Mouse (Mus musculus): ENCODE measurements around the gene Arhgap23.
A peak's percentile ranks its signal among the peaks of the same experiment; 100 is the strongest.

The Arhgap23 gene

GRCm38 (mm10) chr11:97434704-97435454 is 19.5 kb downstream of the Arhgap23 start:
- peak; percentile 87 for DNase-seq (ENCODE audit: extremely low read depth, low read depth)

GRCm38 (mm10) chr11:97435808-97436491 is 20.6 kb downstream of the Arhgap23 start:
- DNase-seq (ENCODE audit: extremely low read depth, low read depth) = no peak

DNA sequence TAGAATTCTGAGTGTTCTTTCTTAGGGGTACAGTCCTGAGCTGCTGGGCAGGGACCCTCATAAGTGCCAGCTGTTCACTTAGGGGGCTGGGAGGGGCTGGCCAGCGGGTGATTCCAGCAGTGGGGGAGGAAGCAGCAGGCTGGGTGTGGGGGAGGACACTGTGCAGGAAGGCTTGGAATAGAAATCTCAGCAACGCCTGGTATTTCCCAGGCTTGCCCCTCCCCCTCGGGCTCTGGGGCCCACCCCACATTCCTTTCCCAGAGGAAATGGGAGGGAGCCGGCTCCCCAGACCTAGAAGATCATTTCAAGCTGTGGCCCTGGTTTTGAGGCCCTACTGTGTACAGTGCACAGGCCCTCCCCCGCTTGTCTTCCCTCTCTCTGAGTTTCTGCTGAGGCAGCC is 22.4 kb downstream of the Arhgap23 start:
- DNase-seq (ENCODE audit: extremely low read depth, low read depth) = no peak

DNA sequence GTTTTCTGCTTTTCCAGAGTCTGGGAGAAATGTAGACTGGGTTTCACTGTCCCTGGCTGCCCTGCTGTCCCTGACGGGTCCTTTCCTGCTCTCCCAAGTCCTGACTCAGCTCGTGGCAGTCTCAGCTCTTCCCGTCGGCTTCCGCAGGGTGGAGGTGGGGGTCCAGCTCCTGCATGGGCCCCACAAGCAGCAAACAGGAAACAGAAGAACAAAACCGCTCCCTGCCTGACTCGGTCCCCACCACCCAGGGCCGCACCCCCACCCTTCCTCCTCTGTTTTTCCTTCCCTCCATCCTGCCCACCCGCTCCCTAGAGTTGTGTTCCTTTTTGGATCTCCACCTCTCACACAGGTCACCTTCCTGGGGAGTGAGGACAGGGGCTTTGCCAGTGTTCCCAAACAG is 23.5 kb downstream of the Arhgap23 start:
- DNase-seq (ENCODE audit: extremely low read depth, low read depth) = no peak

- DNase-seq (ENCODE audit: extremely low read depth, low read depth) = no peak
Observed at GRCm38 (mm10) chr11:97439935-97440334, 24.6 kb downstream of the Arhgap23 start.

DNA sequence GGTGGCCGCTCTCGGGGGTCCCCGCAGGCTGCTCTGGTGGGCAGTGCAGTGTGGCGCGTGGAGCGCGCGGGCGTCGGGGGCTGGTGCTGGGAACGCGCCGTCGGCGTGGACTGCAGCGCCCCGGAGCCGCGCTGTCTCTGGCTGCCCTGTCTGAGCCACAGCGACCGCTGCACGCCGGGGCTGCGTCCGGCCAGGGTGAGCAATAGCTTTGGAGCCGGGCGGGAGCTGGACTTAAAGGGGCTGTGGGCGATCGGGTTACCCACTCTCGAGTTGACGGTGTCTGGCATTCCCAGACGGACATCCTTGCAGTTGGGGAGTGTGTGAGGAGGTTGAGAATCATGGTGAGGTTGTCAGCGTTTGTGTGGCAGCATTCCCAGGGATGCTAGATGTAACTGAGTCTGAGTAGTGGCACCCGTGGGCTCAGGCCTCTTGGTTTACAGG is 25.1 kb downstream of the Arhgap23 start:
- no peak for DNase-seq (ENCODE audit: extremely low read depth, low read depth)

- no peak for DNase-seq (ENCODE audit: extremely low read depth, low read depth)
Observed at GRCm38 (mm10) chr11:97441036-97441657, 25.8 kb downstream of the Arhgap23 start.

- DNase-seq (ENCODE audit: extremely low read depth, low read depth) = peak; percentile 75
Observed at GRCm38 (mm10) chr11:97441658-97442125, 26.4 kb downstream of the Arhgap23 start.

GRCm38 (mm10) chr11:97442891-97443675 is 27.8 kb downstream of the Arhgap23 start:
- no peak for DNase-seq (ENCODE audit: extremely low read depth, low read depth)

DNA sequence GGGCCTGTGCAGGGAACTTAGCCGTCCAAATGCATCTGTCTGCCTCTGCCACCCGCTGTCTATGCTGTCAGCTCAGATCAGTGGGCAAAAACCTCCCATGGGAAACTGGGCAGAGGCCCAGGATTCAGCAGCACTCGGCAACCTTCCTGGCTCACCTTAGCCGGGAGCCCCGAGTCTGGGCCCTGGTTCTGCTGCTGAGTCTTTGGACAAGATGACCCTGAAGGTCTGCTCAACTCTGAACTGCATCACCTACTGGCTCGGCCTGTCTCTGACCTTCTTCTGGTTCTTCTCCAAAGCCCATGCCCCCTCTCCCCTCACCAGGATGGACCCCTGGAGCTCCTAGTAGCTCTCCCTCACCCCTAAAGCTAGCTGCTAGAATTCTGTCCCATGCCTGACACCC is 30.3 kb downstream of the Arhgap23 start:
- no peak for DNase-seq (ENCODE audit: extremely low read depth, low read depth)

DNA sequence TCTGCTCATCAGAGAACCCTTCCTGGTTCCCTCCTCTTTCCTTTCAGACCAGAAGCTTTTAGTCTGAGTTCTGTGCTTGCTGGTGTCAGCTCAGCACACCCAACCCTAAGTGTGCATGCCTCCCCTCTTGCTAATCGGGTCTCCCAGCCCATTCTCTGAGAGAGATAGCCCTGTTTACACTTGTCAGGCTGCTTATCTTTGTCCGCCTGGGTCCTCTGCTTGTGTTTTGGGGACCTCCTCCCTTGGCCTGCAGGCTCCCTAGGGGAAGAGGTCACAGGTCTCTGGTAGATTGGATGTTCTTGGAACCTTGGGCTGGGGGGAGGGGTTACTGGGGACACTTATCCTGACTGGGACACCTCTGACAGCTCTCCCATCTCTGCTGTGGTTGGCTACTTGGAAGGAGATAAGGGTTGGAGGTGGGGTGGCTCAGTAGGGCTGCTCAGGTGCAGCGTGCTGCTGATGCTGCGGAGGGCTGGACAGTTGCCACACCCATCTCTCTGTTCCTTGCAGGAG is 30.7 kb downstream of the Arhgap23 start:
- peak; percentile 99 for DNase-seq (ENCODE audit: extremely low read depth, low read depth)

DNA sequence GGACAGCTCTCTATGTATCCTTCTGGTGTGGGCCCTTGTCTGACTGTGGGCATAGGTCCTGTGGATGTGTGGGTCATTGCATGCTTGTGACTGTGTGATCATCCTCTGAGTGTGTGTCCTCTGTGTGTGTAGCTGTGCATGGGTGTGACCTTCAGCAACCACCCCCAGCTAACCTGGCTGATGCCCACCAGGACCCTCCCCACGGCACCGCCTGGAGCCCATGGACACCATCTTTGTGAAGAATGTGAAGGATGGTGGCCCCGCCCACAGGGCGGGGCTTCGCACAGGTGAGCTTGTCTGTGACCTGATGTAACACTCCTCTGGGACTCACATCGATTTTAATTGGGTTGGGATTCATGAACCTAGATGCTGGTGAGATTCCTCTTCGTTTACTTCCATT is 32.6 kb downstream of the Arhgap23 start:
- no peak for DNase-seq (ENCODE audit: extremely low read depth, low read depth)

- DNase-seq (ENCODE audit: extremely low read depth, low read depth) = no peak
Observed at GRCm38 (mm10) chr11:97448611-97449394, 33.5 kb downstream of the Arhgap23 start.

- DNase-seq (ENCODE audit: extremely low read depth, low read depth) = no peak
Observed at GRCm38 (mm10) chr11:97449601-97450293, 34.4 kb downstream of the Arhgap23 start.

GRCm38 (mm10) chr11:97450305-97450922 is 35.1 kb downstream of the Arhgap23 start:
- DNase-seq (ENCODE audit: extremely low read depth, low read depth) = no peak

DNA sequence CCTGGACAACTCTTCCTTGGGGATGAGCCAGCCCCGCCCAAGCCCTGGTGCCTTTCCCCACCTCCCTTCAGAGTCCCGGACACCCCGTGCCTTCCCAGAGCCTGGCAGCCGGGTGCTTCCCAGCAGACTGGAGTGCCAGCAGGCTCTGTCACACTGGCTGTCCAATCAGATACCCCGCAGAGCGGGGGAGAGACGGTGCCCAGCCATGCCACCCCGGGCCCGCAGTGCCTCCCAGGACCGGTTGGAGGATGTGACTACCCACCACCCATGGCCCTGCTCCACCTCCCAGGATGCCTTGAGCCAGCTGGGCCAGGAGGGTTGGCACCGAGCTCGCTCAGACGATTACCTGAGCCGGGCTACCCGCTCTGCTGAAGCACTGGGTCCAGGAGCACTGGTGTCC is 36.3 kb downstream of the Arhgap23 start:
- DNase-seq (ENCODE audit: extremely low read depth, low read depth) = no peak

DNA sequence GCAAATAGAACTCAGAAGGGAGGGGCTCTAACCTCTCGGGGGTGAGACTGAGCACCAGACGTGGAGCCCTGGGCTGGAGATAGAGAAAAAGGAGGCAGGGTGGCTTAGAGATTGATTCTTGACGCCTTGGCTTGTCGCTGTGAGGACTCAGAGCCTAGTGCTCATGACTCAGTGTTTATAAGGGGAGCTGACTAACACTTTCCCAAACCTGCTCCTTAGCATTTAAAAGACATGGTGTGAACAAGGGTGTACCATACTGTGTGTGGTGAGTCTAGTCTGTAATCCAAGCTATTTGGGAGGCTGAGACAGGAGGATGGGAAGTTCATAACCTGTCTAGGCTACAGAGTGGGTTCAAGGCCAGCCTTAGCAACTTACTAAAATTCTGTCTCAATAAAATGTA is 41.8 kb downstream of the Arhgap23 start:
- no peak for DNase-seq (ENCODE audit: extremely low read depth, low read depth)

DNA sequence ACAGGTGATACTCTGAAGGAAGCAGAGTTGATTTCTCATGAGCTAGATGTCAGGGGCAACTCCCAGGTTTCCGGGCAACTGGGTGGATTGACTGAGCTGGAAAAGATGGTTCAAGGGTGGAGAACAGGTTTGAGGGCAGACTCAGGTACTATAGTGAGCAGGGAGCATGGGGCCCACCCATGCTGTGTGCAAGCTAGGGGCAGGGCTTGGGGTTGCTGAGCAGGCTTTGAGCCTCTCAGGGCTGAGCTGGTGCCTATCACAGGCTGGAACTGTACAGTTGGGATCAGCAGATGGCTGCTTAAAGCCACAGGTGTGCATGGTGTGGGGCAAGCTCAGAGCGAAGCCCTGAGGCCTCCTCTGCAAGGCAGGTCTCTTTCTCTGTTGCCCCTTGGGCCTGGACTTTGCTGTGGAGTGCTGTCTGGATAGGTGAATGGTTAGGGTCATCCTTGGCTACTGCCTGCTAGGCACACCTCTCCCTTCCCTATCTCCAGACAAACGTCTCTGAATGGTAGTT is 46.0 kb downstream of the Arhgap23 start:
- no peak for DNase-seq (ENCODE audit: extremely low read depth, low read depth)

- no peak for DNase-seq (ENCODE audit: extremely low read depth, low read depth)
Observed at GRCm38 (mm10) chr11:97462538-97462937, 47.2 kb downstream of the Arhgap23 start.
